Mouse (Mus musculus) liver, embryonic 13.5 days (tissue): Measurements from ENCODE around the gene Cyp2a12. TPM values are rescaled to one million over a fixed set of nuclear protein-coding genes. Genes with fewer than 3 reads are reported as not detected.
"Not testable (repeated sequence)": the region's sequence is repeated elsewhere in the genome, so short reads cannot be mapped to it uniquely, and the experiment has no call there.

Experiments
- ATAC-seq: fragments of 200-750 bp; cut with Nextera tagmentation; 2 replicates; pipeline ENCODE4 v1.8.0; 2017; ENCODE audit warnings: low read depth, mild to moderate bottlenecking, moderate number of reproducible peaks, moderate library complexity
- DNase-seq: peaks from one replicate; pipeline ENCODE4 v3.0.0; 2022
- H3K27ac ChIP-seq: fragments of 300-500 bp; sonication (generic); 2 replicates; pipeline ENCODE4 v1.5.1; 2015; ENCODE audit warnings: moderate library complexity, mild to moderate bottlenecking, inconsistent platforms
- H3K27me3 ChIP-seq: fragments of 300-500 bp; sonication (generic); 2 replicates; pipeline ENCODE4 v1.6.1; 2015; ENCODE audit warnings: mild to moderate bottlenecking, inconsistent platforms
- H3K36me3 ChIP-seq: fragments of 300-500 bp; sonication (generic); 2 replicates; pipeline ENCODE4 v1.6.1; 2015; ENCODE audit warnings: mild to moderate bottlenecking, inconsistent platforms
- H3K4me1 ChIP-seq: fragments of 300-500 bp; sonication (generic); replicated peaks from 2 replicates; pipeline ENCODE4 v1.6.1; 2015; ENCODE audit warnings: inconsistent platforms
- H3K4me2 ChIP-seq: fragments of 300-500 bp; sonication (generic); 2 replicates; pipeline ENCODE4 v1.6.1; 2015; ENCODE audit warnings: inconsistent platforms, mild to moderate bottlenecking, moderate library complexity
- H3K4me3 ChIP-seq: fragments of 300-500 bp; sonication (generic); replicated peaks from 2 replicates; pipeline ENCODE4 v1.5.1; 2015; ENCODE audit warnings: mild to moderate bottlenecking, inconsistent platforms
- H3K9ac ChIP-seq: fragments of 300-500 bp; sonication (generic); 2 replicates; pipeline ENCODE4 v1.6.1; 2015; ENCODE audit warnings: mild to moderate bottlenecking, inconsistent platforms
- H3K9me3 ChIP-seq: fragments of 300-500 bp; sonication (generic); replicated peaks from 2 replicates; pipeline ENCODE4 v1.6.1; 2016; ENCODE audit warnings: inconsistent platforms
- WGBS: fragments of 180-500 bp; shearing (Covaris S2); methylation state at CpG from one replicate; pipeline ENCODE4 v1.1.7; 2015; ENCODE audit not compliant: insufficient replicate concordance; 5-methylcytosine and 5-hydroxymethylcytosine counted together
- polyA plus RNA-seq: library from polyadenylated mRNA; unstranded; fragments of >200 nt; fragmentation: Nextera tagmentation; extraction: Ambion mirVana; gene quantifications from 2 replicates; pipeline ENCODE4 v1.2.1, GENCODE M21; 2015

Cyp2a12 gene
- 0.53 and 0.66 TPM in 2 replicates for polyA plus RNA-seq

- no peak within 1 kb of the TSS for H3K9ac ChIP-seq
- no peaks in the 10 kb centered on the region for H3K9me3 ChIP-seq
- WGBS: 62% methylated on average over 2 of the region's 2 CpGs
- H3K4me3 ChIP-seq: no peak within 1 kb of the TSS
- no peaks in the 10 kb centered on the region for H3K36me3 ChIP-seq
- H3K27me3 ChIP-seq: no peaks in the 10 kb centered on the region
- H3K4me1 ChIP-seq: no peaks in the 10 kb centered on the region
- no peak within 1 kb of the TSS for H3K27ac ChIP-seq
- DNase-seq (no peak), ATAC-seq (0 out of 2 replicates have a peak, but pooled peaks have one; percentile 7)
- no peak within 1 kb of the TSS for H3K4me2 ChIP-seq
Observed at GRCm38 (mm10) chr7:27028789-27029188, at the start of gene Cyp2a12. Gene Cyp2a12 (plus strand): TSS chr7:27029081.

DNA sequence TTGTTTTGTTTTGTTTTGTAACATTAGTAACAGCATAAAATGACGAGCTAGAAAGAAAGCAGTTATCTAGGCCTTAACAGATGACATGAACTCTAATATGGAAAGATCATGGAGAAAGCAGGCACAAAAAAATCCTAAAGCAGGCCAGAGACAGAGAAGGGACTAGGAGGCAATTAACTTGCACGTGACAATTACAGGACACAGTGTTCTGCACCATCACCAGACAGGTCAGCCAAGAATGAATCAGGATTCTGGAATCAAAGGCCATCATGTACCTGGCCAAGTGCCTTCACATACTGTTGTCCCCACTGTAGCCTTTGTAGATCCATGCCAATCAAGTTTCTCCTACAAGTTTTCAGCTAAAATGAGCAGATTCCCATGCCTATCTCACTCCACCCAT, 47.4 kb upstream of the Cyp2a12 start:
- H3K4me2 ChIP-seq, DNase-seq, H3K4me3 ChIP-seq, ATAC-seq, H3K36me3 ChIP-seq, H3K4me1 ChIP-seq, H3K27me3 ChIP-seq, H3K9ac ChIP-seq, H3K27ac ChIP-seq, H3K9me3 ChIP-seq: not testable (repeated sequence)
- 47% methylated on average over 2 of the region's 2 CpGs for WGBS

DNA sequence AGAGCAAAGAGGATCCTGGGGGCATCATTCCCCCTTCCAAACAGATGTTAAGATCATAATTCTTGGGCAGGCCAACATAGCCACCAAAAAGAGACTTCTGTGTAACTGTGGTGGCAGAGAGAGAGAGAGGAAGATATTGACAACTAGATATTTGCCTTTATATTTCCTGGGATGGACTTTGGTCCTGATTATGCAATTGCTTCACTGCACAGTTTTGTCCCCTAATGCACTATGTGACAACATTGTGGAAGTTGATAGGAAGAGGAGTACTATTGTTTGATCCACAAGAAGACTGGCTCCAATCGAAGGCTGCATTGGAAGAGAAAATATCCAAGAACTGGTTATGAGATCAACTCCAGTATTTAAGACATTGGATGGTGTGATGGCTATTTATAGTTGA, 46.9 kb upstream of the Cyp2a12 start:
- not testable (repeated sequence) for H3K9ac ChIP-seq, DNase-seq, H3K4me1 ChIP-seq, H3K36me3 ChIP-seq, H3K9me3 ChIP-seq, H3K4me3 ChIP-seq, H3K4me2 ChIP-seq, H3K27ac ChIP-seq, H3K27me3 ChIP-seq
- ATAC-seq: peak; percentile 39; the same call in 1 of the 2 replicates
- WGBS: 47% methylated on average over 1 of the region's 1 CpGs

DNA sequence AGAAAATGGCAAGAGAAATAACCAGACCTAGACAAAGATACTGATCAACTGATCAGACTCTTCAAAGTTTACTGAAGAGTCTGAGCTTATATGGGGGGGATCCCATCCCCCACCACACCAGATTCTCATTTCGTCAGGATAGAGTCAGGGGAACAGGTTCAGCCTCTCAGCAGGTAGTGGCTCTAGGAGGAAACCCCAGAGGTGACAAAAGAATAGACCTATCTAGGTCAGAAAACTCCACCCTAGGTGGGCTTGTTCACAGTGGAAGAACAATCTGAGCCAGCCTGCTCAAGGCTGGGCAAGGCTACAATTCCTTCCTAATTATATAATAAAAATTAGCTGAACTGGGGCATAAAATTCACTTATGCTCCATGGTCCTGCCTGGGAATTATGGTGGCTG, 46.3 kb upstream of the Cyp2a12 start:
- no peak overlapping the region for H3K9ac ChIP-seq
- H3K27me3 ChIP-seq: no peaks in the 10 kb centered on the region
- no peaks in the 10 kb centered on the region for H3K4me1 ChIP-seq
- H3K9me3 ChIP-seq: no peaks in the 10 kb centered on the region
- no peak for DNase-seq
- H3K27ac ChIP-seq: no peak overlapping the region
- WGBS: 33% methylated on average over 1 of the region's 1 CpGs
- H3K4me2 ChIP-seq: no peak overlapping the region
- H3K4me3 ChIP-seq: no peak overlapping the region
- no peaks in the 10 kb centered on the region for H3K36me3 ChIP-seq
- no peak for ATAC-seq

GRCm38 (mm10) chr7:26983151-26983550, 45.7 kb upstream of the Cyp2a12 start:
- not testable (repeated sequence) for H3K27ac ChIP-seq, H3K4me1 ChIP-seq, H3K36me3 ChIP-seq, H3K4me3 ChIP-seq, H3K9me3 ChIP-seq, ATAC-seq, H3K4me2 ChIP-seq, DNase-seq, H3K27me3 ChIP-seq, H3K9ac ChIP-seq
- WGBS: 21% methylated on average over 1 of the region's 1 CpGs

- H3K27ac ChIP-seq, H3K9ac ChIP-seq, H3K27me3 ChIP-seq, H3K4me3 ChIP-seq, ATAC-seq, H3K36me3 ChIP-seq, DNase-seq, H3K9me3 ChIP-seq, H3K4me1 ChIP-seq, H3K4me2 ChIP-seq: not testable (repeated sequence)
Observed at GRCm38 (mm10) chr7:27026581-27026980, 2.3 kb upstream of the Cyp2a12 start.

DNA sequence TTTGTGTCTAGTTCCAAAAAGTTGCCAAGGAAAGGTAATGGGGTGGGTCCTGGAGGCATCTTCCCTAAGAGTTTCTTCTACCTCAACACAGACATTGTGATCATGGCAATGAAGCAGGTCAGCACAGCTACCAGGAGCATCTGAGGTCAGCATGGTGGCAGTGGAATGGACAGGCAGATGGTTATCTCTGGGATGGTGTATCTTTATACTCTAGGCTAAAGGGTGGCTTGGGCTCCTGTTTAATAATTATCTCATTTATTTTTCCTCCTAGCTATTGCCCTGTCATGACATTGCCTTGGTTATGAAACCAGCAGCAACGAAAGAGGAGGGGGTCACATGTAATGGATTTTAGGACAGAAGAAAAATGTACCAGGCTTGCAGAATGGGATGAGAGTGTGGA, 20.0 kb downstream of the Cyp2a12 start:
- not testable (repeated sequence) for H3K36me3 ChIP-seq, ATAC-seq, H3K4me3 ChIP-seq, H3K27ac ChIP-seq, H3K9ac ChIP-seq, H3K9me3 ChIP-seq, H3K4me1 ChIP-seq, H3K4me2 ChIP-seq, H3K27me3 ChIP-seq, DNase-seq
- WGBS: 41% methylated on average over 1 of the region's 1 CpGs

DNA sequence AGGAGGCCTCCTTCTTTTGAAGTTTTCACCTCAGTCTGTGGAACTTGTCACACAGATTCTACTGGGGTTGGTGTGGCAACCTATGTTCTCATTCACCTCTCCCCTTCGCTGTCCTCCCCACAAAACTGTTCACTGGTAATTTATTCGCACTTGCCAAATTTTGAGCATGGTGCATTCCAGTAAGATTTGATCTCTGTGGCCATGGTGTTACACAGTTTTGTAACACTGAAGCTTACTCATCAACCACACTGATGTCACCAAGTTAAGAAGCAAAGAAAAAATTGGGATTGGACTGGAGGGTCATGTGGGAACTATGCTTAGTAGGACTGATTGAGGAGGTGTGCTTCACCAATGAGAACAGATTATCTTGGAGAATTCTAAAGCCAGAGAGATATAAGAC, 30.5 kb downstream of the Cyp2a12 start:
- not testable (repeated sequence) for H3K4me1 ChIP-seq, ATAC-seq, H3K9me3 ChIP-seq, H3K36me3 ChIP-seq, H3K4me3 ChIP-seq, H3K27me3 ChIP-seq, H3K4me2 ChIP-seq, DNase-seq, H3K9ac ChIP-seq, H3K27ac ChIP-seq
- 65% methylated on average over 2 of the region's 2 CpGs for WGBS

GRCm38 (mm10) chr7:27059896-27060295, 31.0 kb downstream of the Cyp2a12 start:
- H3K27me3 ChIP-seq, H3K36me3 ChIP-seq, H3K27ac ChIP-seq, DNase-seq, H3K4me1 ChIP-seq, H3K9ac ChIP-seq, H3K4me3 ChIP-seq, ATAC-seq, H3K9me3 ChIP-seq, H3K4me2 ChIP-seq: not testable (repeated sequence)

- Histone ChIP-seq H3K4me1 (no peaks in the 10 kb centered on the region), H3K27me3 (no peaks in the 10 kb centered on the region), H3K4me2 (no peak overlapping the region), H3K27ac (no peak overlapping the region), H3K4me3 (no peak overlapping the region), H3K36me3 (no peaks in the 10 kb centered on the region), H3K9ac (no peak overlapping the region), H3K9me3 (no peaks in the 10 kb centered on the region)
- 41% methylated on average over 1 of the region's 1 CpGs for WGBS
- DNase-seq (no peak), ATAC-seq (no peak)
Observed at GRCm38 (mm10) chr7:27078641-27079040, 49.8 kb downstream of the Cyp2a12 start.

DNA sequence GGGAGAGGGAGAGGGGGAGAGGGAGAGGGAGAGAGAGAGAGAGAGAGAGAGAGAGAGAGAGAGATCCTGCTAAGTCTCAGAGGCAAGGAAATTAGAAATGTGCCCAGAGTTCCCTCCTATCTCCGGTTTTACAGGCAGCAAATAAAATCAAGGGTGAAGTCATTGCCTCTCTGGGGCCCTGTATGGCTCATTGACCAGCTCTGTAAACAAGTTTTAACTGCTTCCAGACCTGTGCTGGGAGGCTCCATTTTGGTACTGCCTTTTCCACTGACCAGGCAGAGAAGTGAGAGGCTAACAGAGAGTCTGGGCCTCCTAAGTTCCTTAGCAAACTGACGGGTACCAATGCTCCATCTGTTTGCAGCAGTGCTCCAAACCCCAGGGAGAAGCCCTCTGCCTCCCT, 52.7 kb downstream of the Cyp2a12 start:
- DNase-seq: no peak
- no peaks in the 10 kb centered on the region for H3K36me3 ChIP-seq
- WGBS: 52% methylated on average over 2 of the region's 2 CpGs
- no peak for ATAC-seq
- H3K4me1 ChIP-seq: no peaks in the 10 kb centered on the region
- no peaks in the 10 kb centered on the region for H3K9me3 ChIP-seq
- no peak overlapping the region for H3K4me2 ChIP-seq
- no peak overlapping the region for H3K27ac ChIP-seq
- H3K27me3 ChIP-seq: no peaks in the 10 kb centered on the region
- no peak overlapping the region for H3K9ac ChIP-seq
- H3K4me3 ChIP-seq: no peak overlapping the region
